Mouse (Mus musculus) thymus, postnatal 4 days (tissue): ENCODE measurements at regions not wholly inside any gene's neighbourhood (a gene's known extent, or its start where the extent isn't known, plus 50 kb on each side); places are given as distances from the start of the nearest gene placed in this dataset.

Experiments used
- DNase-seq: peaks from one replicate; pipeline ENCODE4 v3.0.0; 2021

DNA sequence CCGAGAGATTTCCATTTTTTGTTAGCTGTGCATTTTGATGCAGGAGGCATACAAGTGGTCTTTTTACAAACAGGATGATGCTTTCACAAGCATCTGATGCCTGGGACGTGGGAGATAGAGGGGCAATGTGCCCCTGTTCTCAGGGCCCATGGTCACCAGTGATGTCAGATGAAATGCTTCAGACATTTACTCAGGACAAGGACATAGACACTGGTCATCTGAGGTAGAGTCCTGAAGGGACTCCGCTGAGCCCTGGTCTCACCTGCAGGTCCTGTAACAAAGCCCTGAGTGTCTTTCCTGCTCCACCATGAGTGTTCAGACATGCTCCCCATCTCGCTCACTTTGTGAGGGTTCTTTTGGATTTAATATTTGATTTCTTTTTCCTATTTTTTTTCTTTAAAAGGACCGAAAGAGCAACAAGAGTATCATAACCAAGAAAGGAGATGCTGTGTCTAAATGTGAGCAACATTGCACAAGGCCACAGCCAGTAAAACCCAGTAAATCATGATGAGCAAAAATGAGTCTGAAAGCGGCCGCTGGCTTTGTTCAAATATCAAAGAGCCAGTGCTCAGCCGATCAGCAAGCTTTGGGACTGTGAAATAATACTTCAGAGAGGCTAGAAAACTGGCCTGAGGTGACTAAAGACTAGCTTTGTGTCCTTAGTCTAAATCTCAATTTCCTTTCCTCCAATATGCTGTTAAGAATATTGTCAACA lies 430.1 kb downstream of the Ate1 start:
- no peak for DNase-seq

- no peak for DNase-seq
Measured at GRCm38 (mm10) chr7:130091942-130092341, 428.2 kb downstream of the Ate1 start.

- no peak for DNase-seq
Measured at GRCm38 (mm10) chr7:130095141-130095540, 425.0 kb downstream of the Ate1 start.

GRCm38 (mm10) chr7:130098606-130099005 lies 421.6 kb downstream of the Ate1 start:
- no peak for DNase-seq

GRCm38 (mm10) chr7:130102671-130103070 lies 417.5 kb downstream of the Ate1 start:
- no peak for DNase-seq

GRCm38 (mm10) chr7:130106961-130107360 lies 413.2 kb downstream of the Ate1 start:
- no peak for DNase-seq

- no peak for DNase-seq
Measured at GRCm38 (mm10) chr7:130108362-130108761, 411.8 kb downstream of the Ate1 start.
